Mouse (Mus musculus): ENCODE measurements around the gene Plin5.
"Not testable (repeated sequence)": the region's sequence is repeated elsewhere in the genome, so short reads cannot be mapped to it uniquely, and the experiment has no call there.

Plin5 gene

DNA sequence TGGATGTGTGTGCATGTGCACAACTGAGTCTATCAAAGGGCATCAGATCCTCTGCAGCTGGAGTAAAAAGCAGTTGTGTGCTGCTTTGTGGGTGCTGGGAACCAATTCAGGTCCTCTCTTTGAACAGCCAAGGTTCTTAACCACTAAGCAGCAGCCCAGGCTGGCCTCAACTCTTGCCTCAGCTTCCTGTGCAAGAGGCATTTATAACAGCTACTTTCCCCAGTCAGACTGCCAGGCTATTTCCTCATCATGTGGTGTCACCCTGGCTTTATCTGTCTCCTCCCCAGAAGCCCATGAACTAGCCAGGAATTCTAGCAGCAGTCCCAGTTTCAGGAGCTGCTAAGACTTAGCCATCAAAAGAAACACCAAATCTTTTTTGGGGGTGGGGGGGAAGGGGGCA is 50.9 kb downstream of the Plin5 start:
- no peak for DNase-seq

DNA sequence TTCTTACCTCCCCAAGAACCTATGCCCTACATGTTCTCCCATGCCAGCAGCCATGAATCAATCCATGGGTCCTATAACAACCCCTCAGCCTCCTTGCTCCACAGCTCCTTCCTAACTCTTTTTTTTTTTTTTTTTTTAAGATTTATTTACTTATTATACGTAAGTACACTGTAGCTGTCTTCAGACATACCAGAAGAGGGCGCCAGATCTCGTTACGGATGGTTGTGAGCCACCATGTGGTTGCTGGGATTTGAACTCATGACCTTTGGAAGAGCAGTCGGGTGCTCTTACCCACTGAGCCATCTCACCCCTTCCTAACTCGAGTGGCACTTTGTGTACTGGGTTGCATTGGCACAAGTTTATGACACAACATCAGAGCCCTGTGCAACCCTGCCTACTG is 51.7 kb downstream of the Plin5 start:
- DNase-seq: not testable (repeated sequence)

DNA sequence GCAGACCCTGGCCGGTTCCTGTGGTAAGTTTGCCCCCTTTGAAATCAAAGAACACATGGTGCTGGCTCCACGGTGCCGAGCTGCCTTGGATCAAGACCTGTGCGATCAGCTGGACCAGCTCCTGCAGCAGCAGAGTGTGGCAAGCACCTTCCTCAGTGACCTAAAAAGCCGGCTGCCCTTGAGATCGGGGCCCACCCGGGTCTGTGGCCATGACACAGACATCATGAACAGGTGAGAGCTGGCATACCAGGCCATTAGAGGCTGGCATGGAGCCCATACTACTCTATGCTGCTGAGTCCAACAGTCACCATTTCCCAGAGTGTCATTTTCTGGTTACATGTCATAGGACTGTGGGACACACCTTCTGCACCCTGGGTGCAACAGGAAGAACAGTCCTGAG is 55.3 kb downstream of the Plin5 start:
- DNase-seq: no peak
